Mouse (Mus musculus): ENCODE data around the gene Noc2l. TPM values are rescaled to one million over a fixed set of nuclear protein-coding genes. Genes with fewer than 3 reads are reported as not detected.

The Noc2l gene
- polyA plus RNA-seq, 1 experiment from 2014 or later, result 74.0 TPM

- no peaks in the 10 kb centered on the region for H3K36me3 ChIP-seq
- ATAC-seq (ENCODE audit: low FRiP score, low read depth), result no peak
- H3K4me2 ChIP-seq (replicated peaks), result no peak within 1 kb of the TSS
- no peak within 1 kb of the TSS for H3K9ac ChIP-seq
- peaks cover 4% of the 10 kb centered on the region for H3K27me3 ChIP-seq (replicated peaks)
- no peaks in the 10 kb centered on the region for H3K9me3 ChIP-seq
- H3K4me3 ChIP-seq, result no peak within 1 kb of the TSS
- WGBS, result 70% methylated on average over 10 of the region's 10 CpGs
- no peak within 1 kb of the TSS for H3K27ac ChIP-seq
- peaks cover 32% of the 10 kb centered on the region for H3K4me1 ChIP-seq
Observed at GRCm38 (mm10) chr4:156200623-156201475, 35.0 kb upstream of the Noc2l start, which contains the start of gene Isg15. Isg15 (minus strand) TSS chr4:156200818.

GRCm38 (mm10) chr4:156202462-156202893 lies 33.3 kb upstream of the Noc2l start:
- H3K9ac ChIP-seq, result peak overlapping the region; percentile 73; the same call in 1 of the 2 replicates

GRCm38 (mm10) chr4:156203001-156203412 lies 32.8 kb upstream of the Noc2l start, which contains the start of gene AW011738:
AW011738 (plus strand) TSS chr4:156203304.
- Histone ChIP-seq H3K9ac (peak within 1 kb of the TSS; percentile 73), H3K27ac (no peak within 1 kb of the TSS), H3K4me1 (peaks cover 25% of the 10 kb centered on the region), H3K9me3 (no peaks in the 10 kb centered on the region), H3K4me2 (replicated peaks) (peak within 1 kb of the TSS; percentile 96), H3K36me3 (0 out of 2 replicates have a peak, but pooled peaks cover 1% of the 10 kb centered on the region), H3K27me3 (replicated peaks) (peaks cover 4% of the 10 kb centered on the region), H3K4me3 (peak within 1 kb of the TSS; percentile 62)
- peak; percentile 81 for ATAC-seq (ENCODE audit: low FRiP score, low read depth)
- WGBS, result under 1% methylated on average over 37 of the region's 39 CpGs

More at GRCm38 (mm10) chr4:156202462-156202893, 33.3 kb upstream of the Noc2l start:
- H3K27ac ChIP-seq, result no peak overlapping the region
- peaks cover 25% of the 10 kb centered on the region for H3K4me1 ChIP-seq
- ATAC-seq (ENCODE audit: low FRiP score, low read depth), result no peak
- peak overlapping the region; percentile 96 for H3K4me2 ChIP-seq (replicated peaks)
- H3K27me3 ChIP-seq (replicated peaks), result peaks cover 4% of the 10 kb centered on the region
- 50% methylated on average over 12 of the region's 12 CpGs for WGBS
- peak overlapping the region; percentile 62; the same call in 1 of the 2 replicates for H3K4me3 ChIP-seq
- no peaks in the 10 kb centered on the region for H3K9me3 ChIP-seq
- H3K36me3 ChIP-seq, result no peaks in the 10 kb centered on the region

GRCm38 (mm10) chr4:156203413-156204131 lies 32.2 kb upstream of the Noc2l start:
- Histone ChIP-seq H3K4me2 (replicated peaks) (peak overlapping the region; percentile 96), H3K4me1 (peaks cover 25% of the 10 kb centered on the region), H3K9me3 (no peaks in the 10 kb centered on the region), H3K27me3 (replicated peaks) (peaks cover 4% of the 10 kb centered on the region), H3K27ac (no peak overlapping the region), H3K4me3 (peak overlapping the region; percentile 62), H3K36me3 (0 out of 2 replicates have a peak, but pooled peaks cover 3% of the 10 kb centered on the region), H3K9ac (peak overlapping the region; percentile 73)
- ATAC-seq (ENCODE audit: low FRiP score, low read depth), result peak; percentile 26
- under 1% methylated on average over 49 of the region's 49 CpGs for WGBS

GRCm38 (mm10) chr4:156208872-156209271 lies 26.9 kb upstream of the Noc2l start:
- peaks cover 5% of the 10 kb centered on the region; the same call in 1 of the 2 replicates for H3K36me3 ChIP-seq
- peaks cover 18% of the 10 kb centered on the region for H3K4me1 ChIP-seq
- WGBS, result 89% methylated on average over 4 of the region's 4 CpGs
- no peak overlapping the region for H3K4me2 ChIP-seq (replicated peaks)
- H3K27me3 ChIP-seq (replicated peaks), result no peaks in the 10 kb centered on the region
- no peak overlapping the region for H3K4me3 ChIP-seq
- no peak for ATAC-seq (ENCODE audit: low FRiP score, low read depth)
- H3K27ac ChIP-seq, result no peak overlapping the region
- no peaks in the 10 kb centered on the region for H3K9me3 ChIP-seq
- H3K9ac ChIP-seq, result no peak overlapping the region

- H3K4me3 ChIP-seq, result no peak overlapping the region
- H3K4me1 ChIP-seq, result peaks cover 8% of the 10 kb centered on the region
- no peak for ATAC-seq (ENCODE audit: low FRiP score, low read depth)
- no peak overlapping the region for H3K27ac ChIP-seq
- H3K9ac ChIP-seq, result no peak overlapping the region
- no peak overlapping the region for H3K4me2 ChIP-seq (replicated peaks)
- H3K36me3 ChIP-seq, result peaks cover 8% of the 10 kb centered on the region; the same call in 1 of the 2 replicates
- 78% methylated on average over 13 of the region's 13 CpGs for WGBS
- no peaks in the 10 kb centered on the region for H3K9me3 ChIP-seq
- no peaks in the 10 kb centered on the region for H3K27me3 ChIP-seq (replicated peaks)
Observed at GRCm38 (mm10) chr4:156209963-156210635, 25.7 kb upstream of the Noc2l start.

GRCm38 (mm10) chr4:156213134-156213533 lies 22.7 kb upstream of the Noc2l start:
- Histone ChIP-seq H3K4me1 (no peaks in the 10 kb centered on the region), H3K4me3 (no peak overlapping the region), H3K9ac (no peak overlapping the region), H3K4me2 (replicated peaks) (no peak overlapping the region), H3K27ac (no peak overlapping the region), H3K9me3 (no peaks in the 10 kb centered on the region), H3K36me3 (peaks cover 6% of the 10 kb centered on the region; the same call in 1 of the 2 replicates), H3K27me3 (replicated peaks) (no peaks in the 10 kb centered on the region)
- WGBS, result 94% methylated on average over 13 of the region's 13 CpGs
- no peak for ATAC-seq (ENCODE audit: low FRiP score, low read depth)

- Histone ChIP-seq H3K4me1 (no peaks in the 10 kb centered on the region), H3K9ac (no peak within 1 kb of the TSS), H3K4me3 (no peak within 1 kb of the TSS), H3K9me3 (no peaks in the 10 kb centered on the region), H3K36me3 (peaks cover 9% of the 10 kb centered on the region; the same call in 1 of the 2 replicates), H3K27me3 (replicated peaks) (no peaks in the 10 kb centered on the region), H3K27ac (no peak within 1 kb of the TSS), H3K4me2 (replicated peaks) (no peak within 1 kb of the TSS)
- ATAC-seq (ENCODE audit: low FRiP score, low read depth), result no peak
- WGBS, result 81% methylated on average over 4 of the region's 4 CpGs
Observed at GRCm38 (mm10) chr4:156215649-156216048, 20.2 kb upstream of the Noc2l start, which contains the start of gene Perm1. Perm1 (plus strand) TSS chr4:156215868.

- Histone ChIP-seq H3K27me3 (replicated peaks) (no peaks in the 10 kb centered on the region), H3K9ac (no peak overlapping the region), H3K27ac (no peak overlapping the region), H3K36me3 (peaks cover 9% of the 10 kb centered on the region; the same call in 1 of the 2 replicates), H3K4me3 (no peak overlapping the region), H3K4me2 (replicated peaks) (no peak overlapping the region), H3K9me3 (no peaks in the 10 kb centered on the region), H3K4me1 (no peaks in the 10 kb centered on the region)
- ATAC-seq (ENCODE audit: low FRiP score, low read depth), result no peak
- 91% methylated on average over 2 of the region's 2 CpGs for WGBS
Observed at GRCm38 (mm10) chr4:156216196-156216595, 19.6 kb upstream of the Noc2l start.

GRCm38 (mm10) chr4:156217022-156217669 lies 18.7 kb upstream of the Noc2l start:
- H3K4me2 ChIP-seq (replicated peaks), result no peak overlapping the region
- no peak overlapping the region for H3K4me3 ChIP-seq
- H3K27me3 ChIP-seq (replicated peaks), result no peaks in the 10 kb centered on the region
- H3K9me3 ChIP-seq, result no peaks in the 10 kb centered on the region
- H3K36me3 ChIP-seq, result peaks cover 15% of the 10 kb centered on the region
- no peak overlapping the region for H3K27ac ChIP-seq
- ATAC-seq (ENCODE audit: low FRiP score, low read depth), result no peak
- no peaks in the 10 kb centered on the region for H3K4me1 ChIP-seq
- H3K9ac ChIP-seq, result no peak overlapping the region
- 83% methylated on average over 16 of the region's 16 CpGs for WGBS

GRCm38 (mm10) chr4:156217838-156218237 lies 18.0 kb upstream of the Noc2l start:
- Histone ChIP-seq H3K27me3 (replicated peaks) (no peaks in the 10 kb centered on the region), H3K27ac (no peak overlapping the region), H3K9ac (no peak overlapping the region), H3K9me3 (no peaks in the 10 kb centered on the region), H3K4me3 (no peak overlapping the region), H3K4me1 (no peaks in the 10 kb centered on the region), H3K4me2 (replicated peaks) (no peak overlapping the region), H3K36me3 (peaks cover 15% of the 10 kb centered on the region)
- 81% methylated on average over 16 of the region's 16 CpGs for WGBS
- no peak for ATAC-seq (ENCODE audit: low FRiP score, low read depth)
